Mouse (Mus musculus) cerebellum, adult 8-10 months (tissue): ENCODE results near the gene Prm1.

Experiments used
- DNase-seq: peaks from one replicate; pipeline ENCODE4 v3.0.0; 2022

The Prm1 gene

DNA sequence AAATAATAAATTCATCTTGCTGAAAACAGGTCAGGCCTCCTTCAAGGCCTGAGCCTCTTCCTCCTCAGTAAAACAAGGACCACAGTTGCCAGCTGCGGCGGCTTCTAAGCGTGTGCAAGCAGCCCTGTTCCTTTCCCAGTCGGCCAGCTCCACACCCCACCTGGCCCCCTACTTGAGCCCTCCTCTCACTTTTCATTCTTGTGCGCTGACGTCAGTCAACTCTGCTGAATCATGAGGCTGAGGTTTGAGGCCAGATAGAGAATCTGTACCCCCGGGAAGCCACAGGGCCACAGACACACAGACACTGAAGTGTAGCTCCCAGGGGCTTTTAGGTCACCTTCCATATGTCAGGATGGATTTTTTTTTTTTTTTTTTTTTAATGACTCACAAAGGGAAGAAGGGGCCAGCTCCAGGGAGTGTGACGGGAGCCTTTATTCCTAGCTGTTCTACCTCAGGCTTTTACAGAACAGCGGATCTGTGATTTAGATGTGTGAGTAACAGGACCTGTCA, 23.7 kb downstream of the Prm1 start:
- DNase-seq = no peak

DNA sequence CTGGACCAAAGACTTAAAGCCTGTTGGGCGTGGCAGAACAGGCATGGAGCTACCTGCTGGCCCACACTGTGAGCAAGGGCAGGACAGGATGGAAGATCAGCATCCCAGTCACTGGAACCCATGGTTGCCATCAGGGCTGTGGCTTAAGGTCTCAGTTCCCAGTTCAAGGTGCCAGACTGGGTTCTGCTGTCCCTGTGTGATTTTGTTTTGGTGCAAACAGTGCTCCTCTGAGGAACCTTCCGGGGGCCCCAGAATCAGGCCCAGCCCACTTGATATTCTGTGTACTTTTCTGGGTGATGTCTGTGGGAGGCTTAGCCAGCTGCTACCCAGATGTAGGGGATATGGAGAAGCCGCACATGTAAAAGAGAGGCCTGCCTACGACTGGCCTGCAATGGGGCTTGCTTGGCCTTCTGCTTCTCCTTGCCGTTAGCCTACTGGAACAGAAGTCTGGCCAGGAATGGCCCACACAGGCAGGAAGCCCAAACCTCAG, 25.0 kb downstream of the Prm1 start:
- no peak for DNase-seq

DNA sequence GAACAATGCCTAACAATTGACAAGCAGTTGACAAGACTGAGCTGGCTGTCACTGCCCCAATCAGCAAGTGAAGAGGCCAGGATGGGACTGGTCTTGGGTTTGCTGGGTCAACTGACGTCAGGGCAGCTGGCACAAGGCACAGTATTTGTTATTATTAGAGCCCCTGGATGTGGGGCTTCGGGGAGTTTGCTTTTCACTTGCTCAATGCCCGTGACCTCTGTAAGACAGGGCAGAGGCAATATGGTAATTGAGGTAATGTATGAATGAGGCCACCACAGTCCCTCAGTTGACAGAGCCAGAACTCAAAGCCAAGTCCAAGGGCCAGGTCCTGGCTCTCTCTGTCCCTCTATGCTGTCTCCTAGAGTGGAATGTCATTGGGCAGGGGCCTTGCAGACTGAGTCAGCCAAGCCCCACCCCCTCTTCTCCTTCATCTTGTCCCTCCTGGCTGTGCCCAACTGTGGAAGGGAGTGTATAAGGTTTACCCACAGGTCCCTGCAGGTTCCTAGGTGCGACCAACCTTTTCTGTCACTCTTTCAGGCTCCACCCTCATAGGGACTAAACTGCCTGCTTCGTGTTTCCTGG, 28.0 kb downstream of the Prm1 start:
- DNase-seq = no peak

DNA sequence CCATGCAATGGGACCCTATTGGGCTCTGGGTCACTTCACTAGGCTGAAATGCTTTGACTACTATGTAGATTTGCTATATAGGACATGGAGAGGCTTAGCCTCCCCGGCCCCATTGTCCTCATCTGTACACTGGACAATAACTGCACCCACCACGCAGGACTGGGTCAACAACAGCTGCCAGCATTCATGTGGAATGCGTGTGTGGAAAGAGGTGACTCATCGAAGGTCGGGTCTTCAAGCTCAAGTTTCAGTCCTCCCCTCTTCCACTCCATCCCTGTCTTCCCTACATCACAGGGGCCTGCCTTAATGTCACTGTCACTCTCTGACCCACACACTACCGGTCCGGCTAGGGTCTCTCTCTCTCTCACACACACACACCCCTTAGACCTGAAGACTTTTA, 29.3 kb downstream of the Prm1 start:
- no peak for DNase-seq

DNA sequence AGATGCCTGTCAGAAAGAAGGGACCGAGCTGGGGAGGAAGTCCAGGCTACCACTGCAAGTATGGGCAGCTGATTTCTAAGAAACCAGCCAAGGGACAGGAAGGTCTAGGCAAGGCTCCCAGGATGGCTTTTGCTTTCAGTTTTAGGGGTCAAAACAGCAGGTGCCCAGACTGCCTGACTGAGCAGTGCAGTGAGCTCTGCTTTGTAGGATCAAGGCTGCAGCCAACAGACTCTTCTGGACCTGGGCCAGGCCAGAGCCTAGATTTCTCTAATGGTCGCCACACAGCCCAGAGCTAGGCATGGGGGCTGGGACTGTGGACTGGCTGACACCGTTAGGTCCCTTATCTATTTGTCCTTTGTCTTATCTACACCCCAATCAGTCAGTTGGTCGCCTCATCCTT, 30.9 kb downstream of the Prm1 start:
- DNase-seq = no peak

DNA sequence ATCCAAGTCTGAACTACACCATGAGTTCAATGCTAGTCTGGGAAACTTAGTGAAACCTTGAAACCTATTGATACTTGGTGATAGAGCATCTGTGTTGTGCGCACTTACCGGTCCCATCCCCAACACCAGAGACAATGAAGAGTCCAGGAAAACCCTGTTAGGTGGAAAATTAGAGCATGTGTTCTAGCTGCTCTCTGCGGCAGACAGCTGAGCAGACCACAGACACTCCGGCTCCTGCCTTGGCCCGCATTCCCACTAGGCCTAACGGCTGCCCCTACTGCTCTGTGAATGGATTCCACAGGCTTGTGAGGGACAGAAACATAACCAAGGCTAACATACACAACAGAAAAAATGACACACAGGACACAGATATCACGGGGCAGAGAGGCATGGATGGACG, 32.1 kb downstream of the Prm1 start:
- no peak for DNase-seq

DNA sequence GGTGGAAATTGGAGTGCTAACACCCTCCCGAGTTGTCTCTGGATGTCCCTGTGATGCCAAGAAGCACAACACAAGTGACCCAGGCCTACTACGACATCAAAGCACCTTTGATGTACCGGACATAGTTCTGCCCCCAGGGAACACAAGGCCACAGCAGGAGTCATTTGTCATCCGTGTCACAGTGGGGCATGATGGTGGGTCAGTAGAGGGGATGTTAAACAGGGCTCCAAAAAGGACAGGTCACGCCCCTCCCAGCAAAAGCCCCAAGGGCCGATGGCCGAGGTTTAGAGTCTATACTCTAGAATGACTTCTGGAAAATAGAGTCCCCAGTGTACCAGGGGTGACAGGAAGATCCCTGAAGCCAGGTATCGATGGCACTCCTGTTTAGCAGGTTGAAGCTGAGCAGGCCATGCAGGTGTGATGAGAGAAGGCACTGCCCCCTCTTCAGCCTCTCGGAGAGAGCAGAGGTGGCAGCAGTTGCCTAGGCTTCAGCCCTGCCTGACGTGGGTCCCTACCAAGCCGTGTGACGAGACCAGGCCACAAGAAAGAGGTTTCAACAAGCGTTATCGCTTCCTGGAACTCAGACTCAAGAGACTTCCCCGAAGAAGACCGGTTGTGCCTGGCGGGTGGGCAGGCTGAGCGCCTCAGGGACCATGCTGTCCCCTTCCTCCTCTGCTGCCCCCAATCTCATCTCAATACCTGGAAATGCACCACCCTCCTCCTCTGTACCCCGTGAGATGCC, 33.7 kb downstream of the Prm1 start:
- no peak for DNase-seq

DNA sequence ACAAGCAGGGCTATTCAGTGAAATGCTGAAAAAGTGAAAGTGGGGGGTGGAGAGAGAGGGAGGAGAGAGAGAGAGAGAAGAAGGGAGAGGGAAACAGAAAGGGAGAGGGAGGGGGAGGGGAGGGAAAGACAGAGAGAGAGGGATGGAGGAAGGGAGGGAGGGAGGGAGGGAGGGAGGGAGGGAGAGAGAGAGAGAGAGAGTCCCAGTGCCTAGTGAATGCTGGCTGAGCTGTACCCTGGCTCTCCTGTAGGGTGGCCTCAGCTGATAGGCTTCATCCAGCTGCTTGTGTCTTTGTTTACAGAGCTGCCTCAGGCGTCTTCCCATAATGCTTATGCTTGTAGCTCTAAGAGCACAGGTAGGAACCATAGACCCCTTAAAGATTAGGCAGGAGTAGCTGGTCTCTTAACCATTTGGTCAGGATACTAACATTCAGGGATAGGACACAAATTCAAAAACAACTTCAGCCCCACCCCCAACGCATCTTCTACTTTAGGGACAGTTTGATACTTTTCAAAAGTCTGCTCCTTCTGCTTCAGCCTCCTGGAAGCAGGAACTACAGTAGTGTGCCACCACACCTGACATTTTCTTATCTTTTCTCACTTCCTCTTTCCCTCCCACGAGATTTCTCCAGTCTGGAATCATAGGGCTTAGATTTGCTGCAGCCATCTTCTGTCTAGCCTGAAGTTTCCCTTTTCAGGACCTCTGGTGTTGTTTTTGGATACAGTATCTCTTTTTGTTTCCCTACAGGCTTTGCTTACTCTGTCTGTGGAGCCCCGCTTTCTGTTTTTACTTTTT, 34.9 kb downstream of the Prm1 start:
- DNase-seq = no peak

DNA sequence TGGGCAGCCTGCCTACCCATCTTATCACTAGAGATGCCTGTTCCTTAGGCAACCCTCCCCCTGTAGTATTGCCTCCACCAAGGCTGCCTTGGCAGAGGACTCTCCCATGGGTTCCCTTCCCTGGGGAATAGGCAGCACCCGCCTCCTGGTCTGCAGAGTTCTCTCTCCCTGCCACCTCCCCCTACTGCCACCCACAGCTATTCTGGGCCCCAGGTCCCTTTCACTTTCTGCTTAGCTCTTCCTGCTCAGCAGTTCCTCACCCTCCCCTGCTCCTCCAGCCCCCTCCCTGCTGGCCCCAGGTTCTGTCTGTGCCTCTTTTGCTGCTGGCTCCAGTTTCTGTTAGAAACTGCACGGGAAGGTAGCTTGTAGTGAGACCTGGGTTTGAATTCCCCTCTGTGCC, 36.0 kb downstream of the Prm1 start:
- no peak for DNase-seq

DNA sequence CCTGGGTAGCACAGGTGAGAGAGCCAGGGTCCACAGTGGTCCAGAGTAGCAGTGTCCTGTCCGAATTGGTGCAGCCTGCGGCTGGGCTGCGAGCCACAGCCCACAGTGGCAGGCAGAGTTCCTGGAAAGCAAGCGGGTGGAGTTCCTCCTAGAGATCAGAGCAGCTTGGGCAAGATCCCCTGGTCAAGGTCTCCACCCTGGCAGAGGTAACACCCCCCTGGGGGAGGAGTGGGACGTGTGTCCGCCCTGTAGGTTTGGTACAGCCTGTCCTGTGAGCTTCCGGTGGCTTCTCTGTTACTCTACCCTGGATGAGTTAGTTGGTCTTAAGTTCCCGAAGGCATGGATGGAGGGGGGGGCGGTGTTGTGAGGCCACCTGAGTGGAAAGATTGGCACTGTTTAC, 36.8 kb downstream of the Prm1 start:
- DNase-seq = no peak

DNA sequence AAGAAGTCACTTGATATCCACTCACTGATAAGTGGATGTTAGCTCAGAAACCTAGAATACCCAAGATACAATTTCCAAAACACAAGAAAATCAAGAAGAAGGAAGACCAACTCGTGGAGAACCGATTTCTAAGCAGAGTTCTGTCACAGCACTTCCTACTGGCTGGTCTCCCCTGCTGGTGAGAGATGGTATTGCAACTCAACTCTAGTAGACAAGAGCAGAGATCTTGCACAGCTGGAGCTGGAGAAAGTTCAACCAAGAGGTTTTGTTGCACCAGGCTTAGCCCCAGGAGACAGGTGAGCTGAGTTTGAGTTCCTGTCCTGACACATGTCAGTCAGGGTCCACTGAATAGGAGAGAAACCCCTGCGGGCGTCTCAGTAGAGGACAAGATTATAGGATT, 38.5 kb downstream of the Prm1 start:
- peak; percentile 69 for DNase-seq

DNA sequence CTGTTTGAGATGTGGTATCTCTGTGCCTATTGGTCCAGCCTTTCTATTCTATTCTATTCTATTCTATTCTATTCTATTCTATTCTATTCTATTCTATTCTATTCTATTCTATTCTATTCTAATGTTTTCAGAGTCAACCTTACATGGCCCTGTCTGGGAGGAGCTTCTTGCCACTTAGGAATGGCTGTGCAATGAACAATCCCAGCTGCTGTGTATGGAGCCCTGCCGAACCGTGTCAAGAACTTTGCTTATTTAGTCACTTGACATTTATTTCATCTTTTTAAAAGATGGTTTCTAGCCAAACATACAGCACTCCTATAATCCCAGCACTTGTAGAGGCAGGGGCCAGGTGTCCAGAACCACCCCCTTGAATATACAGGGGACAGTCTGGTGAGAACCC, 41.3 kb downstream of the Prm1 start:
- DNase-seq = no peak

DNA sequence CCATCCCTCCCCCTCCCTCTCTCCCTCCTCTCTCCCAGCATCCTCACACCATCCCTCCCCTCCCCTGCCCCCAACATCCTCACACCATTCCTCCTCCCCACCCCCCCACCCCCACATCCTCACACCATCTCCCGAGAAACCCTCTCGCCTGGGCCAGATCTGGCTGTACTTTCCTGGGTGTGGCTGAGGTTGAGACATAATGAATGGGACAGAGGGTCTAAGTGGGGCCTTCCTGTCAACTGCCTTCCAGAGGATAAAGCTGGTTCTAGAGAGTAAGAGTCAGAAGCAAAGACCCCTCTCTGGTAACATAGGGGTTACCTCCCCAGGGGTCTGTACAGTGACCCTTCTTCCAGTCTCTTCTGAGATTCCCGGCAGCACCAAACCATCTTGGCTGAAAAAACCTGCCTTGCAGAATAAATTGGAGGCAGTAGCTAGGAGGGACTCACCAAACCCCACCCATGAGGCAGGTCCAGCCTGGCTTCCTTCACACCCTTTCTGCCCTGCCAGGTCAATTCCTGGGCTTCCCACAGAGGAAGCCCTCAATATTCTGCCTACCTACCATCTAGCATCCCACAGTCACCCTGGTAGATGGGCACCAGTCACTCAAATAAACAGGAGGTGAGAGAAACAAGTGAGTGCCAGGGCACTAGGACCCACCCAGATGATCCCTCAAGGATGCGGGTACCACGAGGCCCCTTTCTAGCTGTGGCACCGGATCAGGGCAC, 41.9 kb downstream of the Prm1 start:
- no peak for DNase-seq

DNA sequence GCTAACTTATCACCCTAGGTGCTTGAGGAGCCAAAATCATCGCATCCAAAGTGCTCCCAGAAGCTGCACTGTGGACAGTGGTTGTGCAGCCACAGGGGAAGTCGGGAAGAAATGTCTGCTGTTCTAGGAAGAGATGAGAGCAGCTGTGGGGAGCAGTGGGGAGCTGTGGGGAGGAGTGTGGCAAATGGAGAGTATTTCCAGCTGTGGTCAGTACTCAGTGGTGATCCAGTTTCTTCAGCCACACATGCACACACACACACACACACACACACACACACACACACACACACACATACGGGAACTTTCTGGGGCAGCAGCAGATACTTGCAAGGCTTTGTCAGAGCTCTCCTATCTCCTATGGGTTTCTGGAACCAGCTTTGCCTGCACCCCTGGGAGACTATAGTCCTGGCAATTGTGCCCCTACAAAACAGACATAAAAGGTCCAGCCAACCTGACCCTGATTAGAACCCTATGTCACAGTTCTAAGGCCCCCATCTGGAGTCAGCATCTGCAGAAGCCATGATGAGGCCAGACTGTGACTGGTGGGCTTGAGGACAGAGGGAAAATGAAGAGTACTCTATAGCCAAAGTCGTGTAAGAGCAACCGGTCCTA, 43.0 kb downstream of the Prm1 start:
- no peak for DNase-seq

DNA sequence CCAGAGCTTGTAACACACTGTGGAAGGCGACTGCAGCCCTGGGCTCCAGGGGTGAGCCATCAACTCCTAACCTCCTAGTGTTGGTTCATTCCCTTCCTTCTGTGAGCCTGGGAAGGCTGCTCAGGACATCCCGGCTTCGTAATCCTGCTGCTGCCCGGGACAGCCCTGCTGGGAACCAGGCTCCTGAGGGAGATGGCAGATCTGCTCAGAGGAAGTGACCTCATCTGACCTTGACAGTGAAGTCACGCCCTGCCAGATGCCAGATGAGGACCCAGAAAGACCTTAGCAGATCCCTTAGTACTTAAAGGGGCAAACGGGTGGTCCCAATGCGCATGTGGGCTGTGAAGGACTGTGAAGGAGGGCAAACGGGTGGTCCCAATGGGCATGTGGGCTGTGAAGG, 44.5 kb downstream of the Prm1 start:
- no peak for DNase-seq

DNA sequence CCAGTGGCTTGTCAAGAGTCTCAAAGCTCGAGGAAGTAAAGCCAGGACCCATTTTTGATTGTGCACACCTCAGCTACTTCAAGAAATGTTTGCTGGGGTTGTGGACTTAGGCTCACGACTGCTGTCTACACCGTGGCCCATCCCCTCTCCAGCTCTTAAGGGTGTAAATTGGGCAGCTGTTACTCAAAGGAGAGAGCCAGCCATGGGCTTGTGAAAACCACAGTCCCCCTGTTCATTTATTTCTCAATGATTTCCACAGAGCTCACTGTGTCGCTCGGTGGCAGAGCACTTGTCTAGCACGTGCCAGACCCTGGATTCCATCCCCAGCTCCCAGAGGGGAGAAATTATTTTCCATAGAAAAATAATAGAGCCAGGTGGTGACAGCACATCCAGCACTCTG, 49.5 kb downstream of the Prm1 start:
- no peak for DNase-seq

DNA sequence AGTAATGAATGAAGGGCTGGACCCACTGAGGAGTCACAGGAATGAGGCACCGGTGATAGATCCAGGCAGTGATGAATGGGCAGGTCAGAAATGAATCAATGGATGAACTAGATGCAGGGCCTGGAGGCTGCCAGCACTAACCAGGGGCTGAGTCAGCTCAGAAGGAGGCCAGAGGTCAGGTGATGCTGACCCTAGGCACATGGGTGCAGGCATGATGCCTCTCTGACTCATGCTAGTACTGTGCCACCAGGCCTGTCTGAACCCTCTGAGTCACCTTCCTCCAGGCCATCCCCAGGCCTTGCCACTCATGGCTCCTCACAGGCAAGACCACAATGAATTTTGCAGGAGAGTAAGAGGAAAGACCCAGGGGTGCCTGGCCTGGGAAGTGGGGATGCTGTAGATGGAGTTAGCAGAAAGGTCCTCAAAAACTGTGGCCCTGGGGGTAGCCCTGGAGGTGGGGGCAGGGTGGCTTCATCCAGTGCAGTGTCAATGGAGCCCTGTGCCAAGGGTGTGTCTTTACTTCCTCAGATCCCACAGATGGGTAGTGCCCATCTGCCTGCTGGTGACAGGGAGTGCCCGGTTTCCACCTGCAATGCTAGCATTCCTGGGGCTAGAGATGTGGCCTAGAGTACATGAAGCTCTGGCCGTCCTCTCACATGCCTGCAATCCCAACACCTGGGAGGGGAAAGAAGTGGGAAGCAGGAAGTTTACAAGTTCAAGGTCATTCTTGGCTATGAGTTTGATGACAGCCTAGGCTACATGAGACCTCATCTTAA, 50.9 kb downstream of the Prm1 start:
- DNase-seq = no peak

DNA sequence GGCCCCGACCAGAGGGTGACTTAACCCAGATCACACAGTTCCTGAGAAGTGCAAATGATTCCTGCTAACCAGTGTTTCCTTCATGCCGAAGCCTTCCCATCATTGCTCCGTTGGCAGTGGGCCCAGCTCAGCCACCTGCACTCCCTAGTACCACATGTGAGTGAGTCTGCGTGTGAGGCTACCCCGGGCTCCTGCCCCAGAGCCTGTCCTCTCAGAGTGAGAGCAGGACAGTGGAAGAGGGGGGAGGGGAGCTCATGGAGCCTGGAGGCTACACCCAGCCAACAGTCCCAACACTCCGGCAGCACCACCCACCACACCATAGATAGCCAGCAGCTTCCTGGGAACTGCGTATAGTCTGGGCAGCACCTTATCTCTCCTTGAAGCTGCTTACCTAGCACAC, 55.8 kb downstream of the Prm1 start:
- peak; percentile 72 for DNase-seq

DNA sequence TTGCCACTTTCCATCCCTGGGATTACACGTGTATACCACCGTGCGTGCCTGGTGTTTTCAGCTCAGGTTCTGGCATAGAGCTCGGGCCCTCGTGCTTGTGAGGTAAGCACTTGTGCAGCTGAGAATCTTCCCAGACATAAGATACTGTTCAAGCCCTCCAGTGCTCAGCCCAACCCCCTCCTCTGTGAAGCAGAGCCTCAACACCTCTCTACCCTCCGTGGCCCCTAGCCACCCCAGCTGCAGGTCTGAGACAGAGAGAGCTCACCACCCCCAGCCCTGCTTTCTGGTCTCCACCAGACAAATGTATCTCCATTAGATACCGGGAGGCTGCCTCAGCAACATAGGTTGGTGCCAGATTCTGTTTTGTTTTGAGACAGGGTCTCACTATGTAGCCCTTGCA, 56.4 kb downstream of the Prm1 start:
- no peak for DNase-seq
